Mouse (Mus musculus): Measurements from ENCODE around the gene Bcl2l13. TPM values are rescaled to one million over a fixed set of nuclear protein-coding genes. Genes with fewer than 3 reads are reported as not detected.
"Not testable (repeated sequence)": the region's sequence is repeated elsewhere in the genome, so short reads cannot be mapped to it uniquely, and the experiment has no call there.

Gene Bcl2l13
- polyA plus RNA-seq, 1 experiment from 2014 or later, result 25.3 TPM

DNA sequence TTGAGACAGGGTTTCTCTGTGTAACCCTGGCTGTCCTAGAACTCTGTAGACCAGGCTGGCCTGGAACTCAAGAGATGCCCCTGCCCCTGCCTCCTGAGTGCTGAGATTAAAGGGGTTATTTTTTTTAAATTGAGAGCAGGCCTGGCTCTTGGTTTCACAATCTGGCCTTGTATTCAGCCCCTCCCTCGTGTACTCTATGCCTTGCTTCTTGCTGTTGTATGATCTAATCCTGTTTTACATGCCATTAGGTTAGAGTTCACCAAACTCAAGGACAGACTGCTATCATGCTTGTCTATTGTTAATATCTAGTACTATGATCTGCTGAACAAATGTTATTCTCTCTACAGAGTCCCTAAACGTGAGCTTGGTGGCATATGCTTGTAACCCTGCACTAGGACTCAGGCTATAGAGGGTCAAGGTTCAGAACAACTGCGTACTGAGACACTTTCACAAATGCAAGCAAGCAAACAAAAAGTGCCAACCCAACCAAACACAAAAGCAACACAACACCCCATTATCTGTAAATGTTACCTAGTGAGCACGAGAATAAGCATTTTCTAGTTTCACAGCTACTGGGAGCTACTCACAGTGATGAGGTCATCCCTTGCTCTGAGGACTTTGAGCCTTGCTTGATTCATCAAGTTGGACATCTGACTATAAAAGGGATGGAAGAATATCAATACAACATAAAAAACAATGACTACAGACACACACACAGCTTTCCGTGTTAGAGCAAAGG lies 28.8 kb upstream of the Bcl2l13 start:
- H3K9ac ChIP-seq, result no peak overlapping the region
- H3K27me3 ChIP-seq, result no peaks in the 10 kb centered on the region
- no peak for ATAC-seq (ENCODE audit: insufficient number of reproducible peaks, low FRiP score, low TSS enrichment, low read depth)
- H3K4me1 ChIP-seq, result no peaks in the 10 kb centered on the region
- H3K4me2 ChIP-seq, result no peak overlapping the region
- no peak overlapping the region for H3K27ac ChIP-seq
- 83% methylated on average over 5 of the region's 5 CpGs for WGBS
- peaks cover 81% of the 10 kb centered on the region for H3K36me3 ChIP-seq
- H3K9me3 ChIP-seq, result no peaks in the 10 kb centered on the region
- no peak overlapping the region for H3K4me3 ChIP-seq

DNA sequence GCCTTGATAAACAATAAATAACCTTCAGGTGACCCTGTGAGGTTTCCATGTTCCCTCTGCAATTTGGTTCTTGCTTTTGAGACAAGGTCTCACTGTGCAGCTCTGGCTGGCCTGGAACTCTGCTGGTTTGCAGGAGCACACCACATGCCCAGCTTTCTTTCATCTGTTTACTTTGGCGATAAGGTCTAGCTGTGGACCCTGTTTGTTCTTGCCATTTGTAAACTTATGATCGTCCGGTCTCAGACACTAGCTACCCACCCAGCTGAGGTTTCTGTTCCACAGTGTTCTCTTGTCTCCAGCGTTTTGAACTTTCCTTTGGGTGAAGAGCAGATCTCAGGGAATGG lies 28.3 kb upstream of the Bcl2l13 start:
- Histone ChIP-seq H3K4me2 (no peak overlapping the region), H3K4me3 (no peak overlapping the region), H3K27me3 (no peaks in the 10 kb centered on the region), H3K27ac (no peak overlapping the region), H3K9ac (no peak overlapping the region), H3K36me3 (peaks cover 75% of the 10 kb centered on the region), H3K4me1 (no peaks in the 10 kb centered on the region), H3K9me3 (no peaks in the 10 kb centered on the region)
- 93% methylated on average over 4 of the region's 4 CpGs for WGBS
- ATAC-seq (ENCODE audit: insufficient number of reproducible peaks, low FRiP score, low TSS enrichment, low read depth), result no peak

DNA sequence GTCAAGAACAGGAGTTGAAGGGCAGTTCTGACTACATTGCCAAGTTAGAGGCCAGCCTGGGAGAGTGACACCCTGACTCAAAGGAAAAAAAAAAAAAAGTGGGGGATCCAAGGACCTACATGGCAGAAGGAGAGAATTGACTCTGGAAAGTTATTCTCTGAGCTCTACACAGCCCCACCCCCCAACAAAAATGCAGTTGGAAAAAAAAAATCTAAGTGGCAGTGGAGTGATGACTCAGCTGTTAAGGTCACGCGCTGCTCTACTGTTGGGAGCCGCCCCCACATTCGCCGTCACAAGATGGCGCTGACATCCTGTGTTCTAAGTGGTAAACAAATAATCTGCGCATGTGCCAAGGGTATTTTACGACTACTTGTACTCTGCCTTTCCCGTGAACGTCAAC lies 24.0 kb upstream of the Bcl2l13 start:
- not testable (repeated sequence) for H3K4me1 ChIP-seq; H3K27ac ChIP-seq; ATAC-seq (ENCODE audit: insufficient number of reproducible peaks, low FRiP score, low TSS enrichment, low read depth); H3K4me3 ChIP-seq; H3K4me2 ChIP-seq; H3K9ac ChIP-seq; H3K9me3 ChIP-seq; H3K27me3 ChIP-seq
- WGBS, result 97% methylated on average over 10 of the region's 10 CpGs
- H3K36me3 ChIP-seq, result peaks cover 37% of the 10 kb centered on the region

DNA sequence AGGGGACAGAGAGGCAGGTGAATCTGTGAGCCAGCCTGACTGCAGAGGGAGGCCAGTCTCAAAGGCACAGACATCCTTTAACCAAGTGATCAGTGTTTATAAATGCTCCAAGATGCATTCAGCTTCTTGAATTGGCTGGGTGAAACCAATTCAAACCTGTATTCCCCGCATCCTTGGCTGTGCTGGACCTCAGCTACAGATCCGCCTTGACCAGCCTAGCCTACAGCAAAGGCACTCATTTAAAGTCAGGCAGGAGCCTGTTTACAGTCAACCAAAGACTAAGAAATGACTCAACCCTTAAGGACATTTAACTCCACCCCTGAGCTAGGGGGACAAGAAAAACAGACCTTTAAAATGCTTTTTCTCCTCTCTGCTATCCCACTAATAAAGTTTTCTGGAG lies 16.7 kb upstream of the Bcl2l13 start:
- H3K9ac ChIP-seq, result no peak overlapping the region
- peaks cover 10% of the 10 kb centered on the region; the same call in 1 of the 2 replicates for H3K4me1 ChIP-seq
- no peaks in the 10 kb centered on the region for H3K9me3 ChIP-seq
- no peak for ATAC-seq (ENCODE audit: insufficient number of reproducible peaks, low FRiP score, low TSS enrichment, low read depth)
- H3K36me3 ChIP-seq, result peaks cover 22% of the 10 kb centered on the region
- H3K4me3 ChIP-seq, result no peak overlapping the region
- H3K27ac ChIP-seq, result no peak overlapping the region
- 97% methylated on average over 2 of the region's 2 CpGs for WGBS
- H3K4me2 ChIP-seq, result no peak overlapping the region
- H3K27me3 ChIP-seq, result no peaks in the 10 kb centered on the region

DNA sequence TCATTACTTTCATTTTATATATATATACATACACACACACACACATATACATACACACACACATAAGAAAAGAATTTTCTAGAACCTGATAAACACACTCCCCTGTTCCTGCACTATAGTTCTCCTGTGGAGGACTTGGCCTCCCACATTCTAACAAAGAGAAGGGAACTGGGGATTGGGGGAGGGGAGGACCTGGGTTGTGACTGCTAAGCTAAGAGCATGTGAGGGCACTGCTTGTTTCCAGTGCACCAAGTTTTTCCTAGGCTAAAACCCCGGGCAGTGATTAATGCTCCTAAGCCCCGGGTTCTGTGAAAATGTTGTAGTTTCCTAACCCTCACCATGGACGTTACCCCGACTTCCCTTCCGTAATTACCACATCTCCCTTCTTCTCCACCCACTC lies 15.9 kb upstream of the Bcl2l13 start:
- Histone ChIP-seq H3K9me3 (no peaks in the 10 kb centered on the region), H3K27ac (no peak overlapping the region), H3K36me3 (peaks cover 22% of the 10 kb centered on the region), H3K9ac (no peak overlapping the region), H3K4me1 (peaks cover 10% of the 10 kb centered on the region; the same call in 1 of the 2 replicates), H3K4me3 (no peak overlapping the region), H3K4me2 (0 out of 2 replicates have a peak overlapping the region, but pooled peaks have one; percentile 15), H3K27me3 (no peaks in the 10 kb centered on the region)
- ATAC-seq (ENCODE audit: insufficient number of reproducible peaks, low FRiP score, low TSS enrichment, low read depth), result no peak
- WGBS, result 81% methylated on average over 5 of the region's 5 CpGs

DNA sequence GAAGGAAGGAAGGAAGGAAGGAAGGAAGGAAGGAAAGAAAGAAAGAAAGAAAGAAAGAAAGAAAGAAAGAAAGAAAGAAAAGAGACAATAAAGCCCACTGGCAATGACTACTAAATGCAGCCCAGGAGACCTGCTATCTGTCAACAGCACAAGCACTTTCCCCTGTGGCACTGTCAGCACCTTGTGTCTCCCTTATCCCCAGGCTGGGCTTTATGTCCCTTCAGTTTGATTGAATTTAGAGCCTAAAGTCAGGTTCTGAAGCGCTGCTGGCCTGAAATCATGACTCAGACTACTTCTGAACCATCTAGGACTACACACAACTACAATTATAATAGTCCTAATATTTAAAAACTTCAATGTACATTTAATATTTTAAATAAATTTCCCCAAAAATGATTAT lies 15.1 kb upstream of the Bcl2l13 start:
- Histone ChIP-seq H3K9ac (no peak overlapping the region), H3K4me1 (peaks cover 10% of the 10 kb centered on the region; the same call in 1 of the 2 replicates), H3K36me3 (peaks cover 22% of the 10 kb centered on the region), H3K4me3 (no peak overlapping the region; the same call in 1 of the 2 replicates), H3K27me3 (no peaks in the 10 kb centered on the region), H3K27ac (no peak overlapping the region), H3K9me3 (no peaks in the 10 kb centered on the region), H3K4me2 (no peak overlapping the region)
- ATAC-seq (ENCODE audit: insufficient number of reproducible peaks, low FRiP score, low TSS enrichment, low read depth), result no peak
- WGBS, result 75% methylated on average over 1 of the region's 1 CpGs

DNA sequence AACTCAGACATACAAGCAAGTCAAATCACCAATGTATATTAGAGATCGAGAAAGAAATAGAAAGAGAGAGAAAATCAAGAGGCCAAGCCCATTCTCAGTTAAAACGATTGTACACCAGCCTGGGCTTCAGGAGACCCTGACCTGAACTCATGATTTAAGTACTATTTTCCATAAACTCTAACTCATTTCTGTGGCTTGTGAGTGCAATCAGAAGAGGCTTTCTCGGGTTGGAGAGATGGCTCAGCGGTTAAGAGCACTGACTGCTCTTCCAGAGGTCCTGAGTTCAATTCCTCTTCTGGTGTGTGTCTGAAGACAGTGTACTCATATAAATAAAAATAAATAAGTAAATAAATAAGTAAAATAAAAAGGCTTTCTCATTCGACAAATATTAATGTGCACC lies 14.3 kb upstream of the Bcl2l13 start:
- Histone ChIP-seq H3K27me3 (no peaks in the 10 kb centered on the region), H3K4me1 (peaks cover 10% of the 10 kb centered on the region; the same call in 1 of the 2 replicates), H3K4me2 (peak overlapping the region; percentile 51), H3K9ac (peak overlapping the region; percentile 85), H3K27ac (peak overlapping the region; percentile 94; the same call in 1 of the 2 replicates), H3K36me3 (peaks cover 22% of the 10 kb centered on the region), H3K9me3 (no peaks in the 10 kb centered on the region), H3K4me3 (peak overlapping the region; percentile 94)
- no peak for ATAC-seq (ENCODE audit: insufficient number of reproducible peaks, low FRiP score, low TSS enrichment, low read depth)
- WGBS, result 51% methylated on average over 5 of the region's 5 CpGs

DNA sequence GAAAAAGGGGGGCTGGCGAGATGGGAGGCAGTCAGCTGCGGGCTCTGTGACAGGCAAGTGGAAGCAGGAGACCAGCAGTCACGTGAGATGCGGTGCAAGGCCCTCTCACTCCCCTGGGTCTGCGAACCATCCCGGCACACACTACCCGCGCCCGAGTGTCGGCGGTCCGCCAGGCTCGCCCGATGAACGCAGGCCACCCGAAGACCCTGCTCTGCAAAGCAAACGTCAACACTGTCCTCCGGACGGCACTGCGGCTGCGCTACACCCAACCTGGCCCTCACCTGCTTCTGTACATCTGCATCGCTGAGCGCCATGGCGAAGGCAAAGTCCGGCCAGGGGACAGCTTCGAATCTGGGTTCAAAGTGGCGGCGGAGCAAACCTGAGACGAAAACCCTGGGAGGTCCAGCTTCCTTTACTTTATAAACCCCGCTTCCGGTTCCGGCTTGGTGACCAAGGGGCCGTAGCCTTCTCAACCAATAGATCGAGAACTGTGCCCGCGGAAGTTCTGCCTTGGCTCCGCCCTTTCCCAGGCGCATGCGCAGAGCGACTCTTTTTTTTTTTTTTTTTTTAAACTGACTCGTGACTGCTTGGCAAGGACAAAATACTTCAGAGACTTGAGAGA lies 13.6 kb upstream of the Bcl2l13 start, which contains the start of gene Atp6v1e1:
Gene Atp6v1e1, minus strand, starts transcription at position 487 of the 622 bp plus-strand sequence.
- Histone ChIP-seq H3K27ac (peak within 1 kb of the TSS; percentile 94), H3K4me3 (peak within 1 kb of the TSS; percentile 94), H3K27me3 (no peaks in the 10 kb centered on the region), H3K4me1 (peaks cover 10% of the 10 kb centered on the region; the same call in 1 of the 2 replicates), H3K36me3 (peaks cover 19% of the 10 kb centered on the region), H3K9ac (peak within 1 kb of the TSS; percentile 85), H3K9me3 (no peaks in the 10 kb centered on the region), H3K4me2 (peak within 1 kb of the TSS; percentile 51)
- WGBS, result under 1% methylated on average over 41 of the region's 41 CpGs
- peak; percentile 93 for ATAC-seq (ENCODE audit: insufficient number of reproducible peaks, low FRiP score, low TSS enrichment, low read depth)

DNA sequence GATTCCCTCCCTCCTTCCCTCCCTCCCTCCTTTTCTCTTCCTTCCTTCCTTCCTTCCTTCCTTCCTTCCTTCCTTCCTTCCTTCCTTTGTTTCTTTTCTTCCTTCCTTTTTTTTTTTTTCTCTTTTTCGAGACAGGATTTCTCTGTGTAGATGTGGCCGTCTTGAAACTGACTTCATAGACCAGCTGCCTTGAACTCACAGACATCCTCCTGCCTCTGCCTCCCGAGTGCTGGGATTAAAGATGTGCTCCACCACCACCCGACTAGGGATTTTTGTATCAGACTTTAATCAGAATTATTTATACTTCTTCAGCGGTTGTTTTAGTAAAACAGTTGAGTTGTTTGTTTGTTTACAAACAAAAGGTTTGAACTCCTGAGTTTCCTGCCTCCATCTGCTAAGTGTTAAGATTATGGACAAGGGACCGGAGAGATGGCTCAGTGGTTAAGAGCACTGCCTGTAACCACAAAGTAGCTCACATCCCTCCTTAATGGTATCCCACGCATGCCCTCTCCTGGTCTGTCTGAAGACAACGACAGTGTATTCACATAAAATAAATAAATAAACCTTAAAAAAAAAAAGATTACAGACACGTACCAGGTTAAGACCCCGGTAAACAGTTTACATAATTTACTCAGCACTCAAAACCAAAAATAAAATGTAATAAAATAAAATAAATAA lies 12.9 kb upstream of the Bcl2l13 start:
- H3K9me3 ChIP-seq, result no peaks in the 10 kb centered on the region
- H3K27ac ChIP-seq, result peak overlapping the region; percentile 94; the same call in 1 of the 2 replicates
- H3K4me2 ChIP-seq, result 0 out of 2 replicates have a peak overlapping the region, but pooled peaks have one; percentile 30
- peaks cover 13% of the 10 kb centered on the region for H3K36me3 ChIP-seq
- no peaks in the 10 kb centered on the region for H3K27me3 ChIP-seq
- 71% methylated on average over 10 of the region's 10 CpGs for WGBS
- H3K4me1 ChIP-seq, result peaks cover 10% of the 10 kb centered on the region; the same call in 1 of the 2 replicates
- no peak overlapping the region for H3K9ac ChIP-seq
- ATAC-seq (ENCODE audit: insufficient number of reproducible peaks, low FRiP score, low TSS enrichment, low read depth), result no peak
- H3K4me3 ChIP-seq, result peak overlapping the region; percentile 94

DNA sequence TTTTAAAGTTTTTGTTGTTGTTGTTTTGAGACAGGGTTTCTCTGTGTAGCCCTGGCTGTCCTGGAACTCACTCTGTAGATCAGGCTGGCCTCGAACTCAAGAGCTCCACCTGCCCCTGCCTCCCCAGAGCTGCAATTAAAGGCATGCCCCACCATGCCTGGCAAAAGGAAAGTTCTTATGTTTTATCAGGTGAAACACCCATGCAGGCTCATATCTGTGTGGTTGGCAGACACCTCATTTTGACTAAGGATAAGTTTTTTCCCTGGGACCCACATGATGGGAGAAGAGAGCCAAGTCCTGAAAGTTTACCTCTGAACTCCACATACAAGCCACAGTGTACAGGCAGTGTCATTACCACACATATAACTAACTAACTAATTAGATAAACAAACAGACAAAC lies 6.0 kb upstream of the Bcl2l13 start:
- 43% methylated on average over 1 of the region's 1 CpGs for WGBS

DNA sequence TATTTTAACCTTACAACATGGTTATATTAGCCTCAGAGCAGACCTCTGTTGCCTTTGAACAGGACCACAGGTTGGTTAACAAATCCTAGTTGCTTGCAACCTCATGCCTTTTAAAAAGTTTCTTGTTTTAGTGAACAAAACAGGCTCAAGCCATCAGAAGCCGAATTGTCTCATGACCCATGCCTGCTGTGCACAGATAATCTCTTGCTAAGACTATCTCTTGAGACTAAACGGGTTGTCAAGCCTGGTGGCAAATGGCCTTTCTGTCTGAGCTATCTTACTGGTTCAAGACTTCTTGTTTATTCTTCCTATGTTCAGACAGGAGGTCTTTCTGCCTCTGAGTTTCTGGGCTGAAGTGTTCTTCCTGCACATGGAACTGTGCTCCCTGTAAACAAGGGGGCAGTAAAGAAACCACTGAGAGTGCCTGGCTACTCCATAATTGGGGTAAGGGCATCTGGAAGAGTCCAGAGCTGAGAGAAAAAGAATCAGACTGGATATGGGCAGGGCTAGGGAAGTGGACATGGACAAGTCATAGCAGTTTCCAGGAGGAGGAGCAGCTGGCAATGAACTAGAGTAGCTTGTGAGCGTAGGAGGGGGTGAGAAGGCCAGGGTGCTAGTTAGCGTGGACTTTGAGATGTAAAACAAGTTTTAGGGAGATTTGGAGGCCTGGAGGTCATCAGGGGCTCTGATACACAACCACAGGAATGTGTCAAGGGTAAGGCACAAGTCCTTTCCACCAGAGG lies 5.0 kb upstream of the Bcl2l13 start:
- Histone ChIP-seq H3K9ac (no peak overlapping the region), H3K9me3 (no peaks in the 10 kb centered on the region), H3K36me3 (no peaks in the 10 kb centered on the region), H3K4me1 (0 out of 2 replicates have a peak, but pooled peaks cover 3% of the 10 kb centered on the region), H3K27ac (no peak overlapping the region), H3K27me3 (no peaks in the 10 kb centered on the region), H3K4me2 (no peak overlapping the region), H3K4me3 (no peak overlapping the region)
- WGBS, result 65% methylated on average over 4 of the region's 4 CpGs
- ATAC-seq (ENCODE audit: insufficient number of reproducible peaks, low FRiP score, low TSS enrichment, low read depth), result no peak

More for the DNA sequence above, 6.0 kb upstream of the Bcl2l13 start:
- Histone ChIP-seq H3K4me1 (no peaks in the 10 kb centered on the region), H3K4me3 (no peak overlapping the region), H3K27ac (no peak overlapping the region), H3K4me2 (no peak overlapping the region), H3K36me3 (no peaks in the 10 kb centered on the region), H3K9me3 (no peaks in the 10 kb centered on the region), H3K9ac (no peak overlapping the region), H3K27me3 (no peaks in the 10 kb centered on the region)
- ATAC-seq (ENCODE audit: insufficient number of reproducible peaks, low FRiP score, low TSS enrichment, low read depth), result no peak

All from limb, embryonic 15.5 days (tissue).